Mouse (Mus musculus): ENCODE data around the gene Rin2. TPM values are rescaled to one million over a fixed set of nuclear protein-coding genes. Genes with fewer than 3 reads are reported as not detected.

The Rin2 gene
- polyA plus RNA-seq, 1 experiment from 2014 or later, result 26.7 TPM

DNA sequence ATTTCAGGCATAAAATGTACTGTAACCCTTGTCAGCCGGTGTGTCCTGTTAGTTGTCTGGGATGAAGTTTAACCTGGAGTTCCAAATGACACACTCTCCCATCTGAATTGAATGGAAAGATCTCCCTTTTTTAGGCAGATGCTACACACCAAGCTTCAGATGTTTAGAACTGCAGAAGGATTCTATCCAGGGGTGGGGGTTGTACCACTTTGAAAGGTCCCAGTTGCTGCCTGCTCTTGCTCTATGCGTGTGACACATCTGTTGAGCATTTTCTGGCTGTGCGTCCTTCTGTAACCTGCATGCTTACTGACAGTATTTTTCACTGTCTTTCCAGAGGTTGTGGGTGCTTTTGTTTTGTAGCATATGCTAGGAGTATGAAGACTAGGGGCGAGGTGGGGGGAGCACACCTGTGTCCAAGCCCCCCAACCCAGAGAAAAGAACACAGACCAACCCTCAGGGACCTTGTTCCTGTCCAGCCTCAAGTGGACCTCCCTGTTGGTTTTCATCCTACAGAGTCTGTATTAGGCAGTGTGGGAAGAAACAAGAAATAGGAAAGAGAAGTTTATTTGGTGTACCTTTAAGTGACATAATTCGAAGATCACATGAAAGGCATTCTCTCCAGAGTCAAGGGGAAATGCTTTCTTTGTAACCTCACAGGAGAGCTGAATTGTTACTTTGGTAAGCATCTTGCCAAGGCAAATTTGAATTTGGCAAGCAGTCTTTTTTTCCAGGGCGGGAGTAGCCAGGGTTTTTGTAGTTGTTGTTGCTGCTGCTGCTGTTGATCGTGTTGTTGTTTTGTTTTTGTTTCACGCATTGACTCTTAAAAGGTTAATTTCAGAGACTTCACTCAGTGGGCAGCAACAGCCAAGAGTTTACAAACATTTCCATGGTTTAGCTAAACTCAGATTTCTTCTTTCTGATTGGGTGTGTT lies 186.4 kb downstream of the Rin2 start:
- Histone ChIP-seq H3K4me2 (peak overlapping the region; percentile 77), H3K4me1 (ENCODE audit: insufficient read depth) (peaks cover 23% of the 10 kb centered on the region), H3K27ac (ENCODE audit: low read depth) (peak overlapping the region; percentile 98), H3K4me3 (ENCODE audit: low read depth, low read length) (peak overlapping the region; percentile 49), H3K36me3 (ENCODE audit: insufficient read depth) (peaks cover 6% of the 10 kb centered on the region; the same call in 1 of the 2 replicates), H3K27me3 (ENCODE audit: insufficient read depth, low read length) (no peaks in the 10 kb centered on the region), H3K9ac (peak overlapping the region; percentile 65), H3K9me3 (ENCODE audit: low read depth, low read length) (no peaks in the 10 kb centered on the region)
- ATAC-seq (ENCODE audit: insufficient read depth), result no peak
- peak; percentile 55 for DNase-seq
- TF ChIP-seq CTCF (IDR thresholded peaks at IDR 0.05; ENCODE audit: low read depth), result no peak
- WGBS, result 42% methylated on average over 8 of the region's 8 CpGs

DNA sequence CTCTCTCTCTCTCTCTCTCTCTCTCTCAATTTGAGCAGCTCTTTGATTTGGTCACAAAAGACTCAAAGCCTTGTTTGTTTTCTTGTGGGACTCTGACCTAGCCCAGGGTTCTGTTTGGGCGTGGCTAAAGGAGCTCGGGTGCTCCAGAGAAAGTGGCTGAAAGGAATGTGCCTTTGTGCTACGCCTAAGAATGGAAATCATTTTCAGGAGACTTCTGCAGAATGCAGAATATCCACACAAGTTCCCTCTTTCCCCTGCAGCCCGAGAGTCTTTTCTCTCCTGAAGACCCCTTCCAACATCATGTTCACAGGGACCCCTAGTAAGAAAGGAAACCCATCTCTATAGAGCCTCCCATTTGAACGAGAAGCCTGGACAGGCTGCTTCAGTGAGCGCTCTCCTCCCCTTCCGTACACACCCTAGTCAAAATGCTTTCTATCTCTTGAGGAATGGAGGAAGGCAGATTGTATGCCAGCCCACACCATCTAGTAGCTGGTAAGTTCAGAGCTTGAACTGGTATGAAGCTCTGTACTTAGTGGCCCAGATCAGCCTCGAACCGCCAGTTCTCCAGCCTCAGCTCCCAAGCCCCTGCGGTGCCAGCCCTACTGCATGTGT lies 187.3 kb downstream of the Rin2 start:
- WGBS, result 33% methylated on average over 10 of the region's 10 CpGs
- no peak for TF ChIP-seq CTCF (IDR thresholded peaks at IDR 0.05; ENCODE audit: low read depth)
- H3K4me2 ChIP-seq, result peak overlapping the region; percentile 77
- peak overlapping the region; percentile 58 for H3K9ac ChIP-seq
- ATAC-seq (ENCODE audit: insufficient read depth), result no peak
- no peaks in the 10 kb centered on the region for H3K9me3 ChIP-seq (ENCODE audit: low read depth, low read length)
- H3K4me3 ChIP-seq (ENCODE audit: low read depth, low read length), result peak overlapping the region; percentile 49
- peak; percentile 73 for DNase-seq
- H3K4me1 ChIP-seq (ENCODE audit: insufficient read depth), result peaks cover 20% of the 10 kb centered on the region
- H3K36me3 ChIP-seq (ENCODE audit: insufficient read depth), result peaks cover 8% of the 10 kb centered on the region; the same call in 1 of the 2 replicates
- H3K27ac ChIP-seq (ENCODE audit: low read depth), result peak overlapping the region; percentile 98
- no peaks in the 10 kb centered on the region for H3K27me3 ChIP-seq (ENCODE audit: insufficient read depth, low read length)

DNA sequence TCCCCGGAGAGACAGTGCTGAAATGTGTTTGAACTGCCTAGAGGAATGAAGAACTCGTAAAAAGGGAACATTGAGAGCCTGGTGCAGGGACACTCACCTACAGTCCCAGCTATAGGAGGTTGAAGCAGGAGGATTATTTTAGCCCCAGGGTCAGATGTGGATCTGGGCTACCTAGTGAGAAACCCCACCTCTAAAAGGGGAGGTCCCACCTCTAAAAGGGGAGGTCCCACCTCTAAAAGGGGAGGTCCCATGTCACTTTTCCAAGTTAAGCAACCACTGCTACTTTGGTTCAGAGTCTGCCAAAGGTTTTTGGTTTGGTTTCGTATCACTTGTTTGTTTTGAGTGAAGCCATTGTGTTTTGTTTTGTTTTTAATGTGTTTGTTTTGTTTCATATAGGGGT lies 190.3 kb downstream of the Rin2 start:
- no peak overlapping the region for H3K27ac ChIP-seq (ENCODE audit: low read depth)
- no peak for TF ChIP-seq CTCF (IDR thresholded peaks at IDR 0.05; ENCODE audit: low read depth)
- no peak for ATAC-seq (ENCODE audit: insufficient read depth)
- H3K4me3 ChIP-seq (ENCODE audit: low read depth, low read length), result no peak overlapping the region
- peaks cover 5% of the 10 kb centered on the region for H3K4me1 ChIP-seq (ENCODE audit: insufficient read depth)
- no peak overlapping the region for H3K9ac ChIP-seq
- H3K27me3 ChIP-seq (ENCODE audit: insufficient read depth, low read length), result no peaks in the 10 kb centered on the region
- no peak overlapping the region for H3K4me2 ChIP-seq
- 84% methylated on average over 3 of the region's 3 CpGs for WGBS
- no peaks in the 10 kb centered on the region for H3K9me3 ChIP-seq (ENCODE audit: low read depth, low read length)
- H3K36me3 ChIP-seq (ENCODE audit: insufficient read depth), result peaks cover 13% of the 10 kb centered on the region; the same call in 1 of the 2 replicates
- DNase-seq, result no peak

GRCm38 (mm10) chr2:145866238-145866637 lies 191.2 kb downstream of the Rin2 start:
- Histone ChIP-seq H3K27me3 (ENCODE audit: insufficient read depth, low read length) (no peaks in the 10 kb centered on the region), H3K36me3 (ENCODE audit: insufficient read depth) (peaks cover 13% of the 10 kb centered on the region; the same call in 1 of the 2 replicates), H3K4me2 (no peak overlapping the region), H3K9me3 (ENCODE audit: low read depth, low read length) (no peaks in the 10 kb centered on the region), H3K9ac (no peak overlapping the region), H3K27ac (ENCODE audit: low read depth) (no peak overlapping the region), H3K4me1 (ENCODE audit: insufficient read depth) (peaks cover 3% of the 10 kb centered on the region; the same call in 1 of the 2 replicates), H3K4me3 (ENCODE audit: low read depth, low read length) (no peak overlapping the region)
- no peak for DNase-seq
- WGBS, result 95% methylated on average over 3 of the region's 3 CpGs
- no peak for ATAC-seq (ENCODE audit: insufficient read depth)
- TF ChIP-seq CTCF (IDR thresholded peaks at IDR 0.05; ENCODE audit: low read depth), result no peak

DNA sequence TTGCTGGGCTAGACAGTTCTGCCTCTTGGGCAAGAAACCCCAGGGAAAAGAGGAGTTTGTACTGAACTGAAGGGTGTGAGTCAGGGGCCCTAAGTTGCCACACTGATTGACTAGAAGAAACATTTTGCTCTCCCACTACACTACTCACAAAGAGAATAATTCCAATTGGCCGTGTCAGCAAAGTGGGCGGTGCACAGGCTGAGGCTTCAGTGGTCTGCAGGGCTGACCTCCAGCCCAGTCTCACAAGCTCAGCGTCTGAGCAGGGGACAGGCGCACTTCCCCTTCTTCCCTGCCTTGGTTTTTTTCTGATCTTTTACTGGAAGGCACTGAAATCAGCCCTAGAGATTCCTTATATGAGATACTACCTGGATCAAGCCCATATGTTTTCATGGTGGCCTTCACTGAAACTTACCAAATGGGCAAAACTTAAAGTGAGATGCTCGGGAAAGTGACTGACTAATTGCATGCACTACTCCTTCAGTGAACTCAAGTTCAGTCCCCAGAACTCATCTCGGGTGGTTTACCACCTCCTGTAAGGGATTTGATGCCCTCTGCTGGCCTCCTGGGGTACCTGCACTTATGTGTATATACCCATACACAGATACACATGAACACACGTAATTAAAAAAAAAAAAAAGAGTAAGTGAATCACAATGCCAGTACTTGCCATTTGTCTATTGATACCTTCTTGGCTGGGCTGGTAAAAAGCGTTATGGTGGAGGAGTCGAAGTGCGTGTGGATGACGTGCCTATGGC lies 191.9 kb downstream of the Rin2 start:
- Histone ChIP-seq H3K36me3 (ENCODE audit: insufficient read depth) (peaks cover 13% of the 10 kb centered on the region; the same call in 1 of the 2 replicates), H3K27me3 (ENCODE audit: insufficient read depth, low read length) (no peaks in the 10 kb centered on the region), H3K4me1 (ENCODE audit: insufficient read depth) (no peaks in the 10 kb centered on the region; the same call in 1 of the 2 replicates), H3K27ac (ENCODE audit: low read depth) (no peak overlapping the region), H3K4me3 (ENCODE audit: low read depth, low read length) (no peak overlapping the region), H3K9me3 (ENCODE audit: low read depth, low read length) (no peaks in the 10 kb centered on the region), H3K9ac (no peak overlapping the region), H3K4me2 (no peak overlapping the region)
- ATAC-seq (ENCODE audit: insufficient read depth), result no peak
- WGBS, result 94% methylated on average over 11 of the region's 11 CpGs
- no peak for DNase-seq
- no peak for TF ChIP-seq CTCF (IDR thresholded peaks at IDR 0.05; ENCODE audit: low read depth)

- DNase-seq, result no peak
- no peak for TF ChIP-seq CTCF (IDR thresholded peaks at IDR 0.05; ENCODE audit: low read depth)
- Histone ChIP-seq H3K27ac (ENCODE audit: low read depth) (no peak overlapping the region), H3K4me1 (ENCODE audit: insufficient read depth) (no peaks in the 10 kb centered on the region), H3K27me3 (ENCODE audit: insufficient read depth, low read length) (no peaks in the 10 kb centered on the region), H3K4me3 (ENCODE audit: low read depth, low read length) (no peak overlapping the region), H3K9ac (no peak overlapping the region), H3K36me3 (ENCODE audit: insufficient read depth) (peaks cover 9% of the 10 kb centered on the region; the same call in 1 of the 2 replicates), H3K4me2 (no peak overlapping the region), H3K9me3 (ENCODE audit: low read depth, low read length) (no peaks in the 10 kb centered on the region)
- ATAC-seq (ENCODE audit: insufficient read depth), result no peak
- WGBS, result 79% methylated on average over 4 of the region's 4 CpGs
These were observed 196.3 kb downstream of the Rin2 start for GRCm38 (mm10) chr2:145871308-145871707.
